Mouse (Mus musculus): Measurements from ENCODE around the gene Pgghg.
"Not testable (repeated sequence)": the region's sequence is repeated elsewhere in the genome, so short reads cannot be mapped to it uniquely, and the experiment has no call there.

Pgghg gene

GRCm38 (mm10) chr7:140954733-140955071 is 13.5 kb downstream of the Pgghg start:
- CTCF ChIA-PET = no interaction called here

GRCm38 (mm10) chr7:140955342-140955741 is 14.2 kb downstream of the Pgghg start:
- CTCF ChIA-PET = no interaction called here

GRCm38 (mm10) chr7:140955758-140956555 is 14.8 kb downstream of the Pgghg start, which contains the start of the genes Gm45717 and Ifitm2:
Gene Gm45717, minus strand, starts transcription at chr7:140955937.
Gene Ifitm2, minus strand, starts transcription at chr7:140955987.
- CTCF ChIA-PET = no interaction called here

GRCm38 (mm10) chr7:140956556-140956869 is 15.3 kb downstream of the Pgghg start:
- CTCF ChIA-PET = interaction anchor here (0.7 kb wide), 2 partner anchors 115 to 498 kb away, joined by 4 read pairs; no protein-coding TSS in a partner anchor

GRCm38 (mm10) chr7:140959181-140959901 is 18.1 kb downstream of the Pgghg start:
- CTCF ChIA-PET = interaction anchor here (0.6 to 1.3 kb wide), 3 partner anchors 18 to 89 kb away, joined by 3 to 5 read pairs (median 4); partner anchors contain the start of gene Pgghg

GRCm38 (mm10) chr7:140960026-140960425 is 18.8 kb downstream of the Pgghg start:
- CTCF ChIA-PET = no interaction called here

- CTCF ChIA-PET = interaction anchor here (0.7 kb wide), 1 partner anchor 14 kb away, joined by 3 read pairs; no protein-coding TSS in a partner anchor
These were observed 20.2 kb downstream of the Pgghg start for GRCm38 (mm10) chr7:140961416-140961815.

GRCm38 (mm10) chr7:140962733-140963132 is 21.5 kb downstream of the Pgghg start:
- CTCF ChIA-PET = no interaction called here

GRCm38 (mm10) chr7:140966921-140967320 is 25.7 kb downstream of the Pgghg start, which contains the start of gene Ifitm1:
Gene Ifitm1, plus strand, starts transcription at chr7:140967221.
- CTCF ChIA-PET = interaction anchor here (0.7 kb wide), 1 partner anchor 82 kb away, joined by 3 read pairs; no protein-coding TSS in a partner anchor

- CTCF ChIA-PET = no interaction called here
These were observed 26.8 kb downstream of the Pgghg start for GRCm38 (mm10) chr7:140967862-140968591.

GRCm38 (mm10) chr7:140968710-140969109 is 27.5 kb downstream of the Pgghg start:
- CTCF ChIA-PET = not testable (repeated sequence)

GRCm38 (mm10) chr7:140970931-140971330 is 29.7 kb downstream of the Pgghg start:
- CTCF ChIA-PET = interaction anchor here (0.7 kb wide), 1 partner anchor 24 kb away, joined by 11 read pairs; no protein-coding TSS in a partner anchor

- CTCF ChIA-PET = no interaction called here
These were observed 30.4 kb downstream of the Pgghg start for GRCm38 (mm10) chr7:140971479-140972171.

- CTCF ChIA-PET = interaction anchor here (0.6 kb wide), 1 partner anchor 24 kb away, joined by 4 read pairs; no protein-coding TSS in a partner anchor
These were observed 32.4 kb downstream of the Pgghg start for GRCm38 (mm10) chr7:140973396-140974165.

GRCm38 (mm10) chr7:140974940-140975339 is 33.7 kb downstream of the Pgghg start:
- CTCF ChIA-PET = no interaction called here

GRCm38 (mm10) chr7:140975465-140975864 is 34.3 kb downstream of the Pgghg start:
- CTCF ChIA-PET = no interaction called here

- CTCF ChIA-PET = interaction anchor here (0.6 kb wide), 1 partner anchor 19 kb away, joined by 4 read pairs; no protein-coding TSS in a partner anchor
These were observed 35.5 kb downstream of the Pgghg start for GRCm38 (mm10) chr7:140976720-140977119.

- CTCF ChIA-PET = interaction anchor here (0.5 kb wide), 1 partner anchor 40 kb away, joined by 3 read pairs; the partner anchor contains the start of gene Pgghg
These were observed 40.5 kb downstream of the Pgghg start for GRCm38 (mm10) chr7:140981704-140982103.

- CTCF ChIA-PET = no interaction called here
These were observed 41.8 kb downstream of the Pgghg start for GRCm38 (mm10) chr7:140982971-140983370.

Data from spleen, embryonic (tissue).